ENCODE assay signal across 15 mouse cellular contexts in the genomic region with DNA sequence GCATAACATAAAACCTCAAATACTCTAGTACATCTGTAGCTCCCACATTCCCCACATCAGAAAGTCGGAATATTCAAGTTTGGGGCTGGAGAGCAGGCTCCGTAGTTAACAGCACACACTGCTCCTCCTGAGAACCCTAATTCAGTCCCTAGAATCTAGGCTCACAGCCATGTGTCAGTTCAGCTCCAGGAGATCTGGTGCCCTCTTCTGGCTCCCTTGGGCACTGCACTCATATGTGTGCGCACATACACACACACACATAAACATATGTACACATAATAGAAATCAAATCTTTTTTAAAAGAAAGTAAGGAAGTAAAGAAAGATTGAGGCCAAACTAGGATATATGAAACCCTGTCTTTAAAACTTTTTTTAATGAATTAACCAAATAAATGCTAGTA. TPM values are rescaled to one million over a fixed set of nuclear protein-coding genes. Genes with fewer than 3 reads are reported as not detected.
A peak's percentile ranks its signal among the peaks of the same experiment; 100 is the strongest.
DNase-seq lines count a peak whose midpoint lies in the region; ATAC-seq and TF ChIP-seq lines count a peak whose summit lies in the region.
"Had no signal": no experiment of that assay in that cellular context is flagged by ENCODE, and none has a peak within 500 bp of the region (broad histone marks: within the 10 kb centered on the region; RNA-seq: fewer than 3 reads in every experiment).

No protein-coding gene starts in this region.

- H3K4me3 ChIP-seq in kidney, postnatal 0 days (replicated peaks; ENCODE audit: low read depth, low read length) = no peak overlapping the region
- H3K4me3 ChIP-seq in testis, adult 2 months (ENCODE audit: control insufficient read depth, low read depth, low read length) = no peak overlapping the region
- no peak overlapping the region for H3K4me3 ChIP-seq in small intestine, adult 2 months (ENCODE audit: low read depth, low read length)
- H3K4me3 ChIP-seq in cerebellum, adult 2 months (replicated peaks; ENCODE audit: insufficient read depth, low read depth, low read length) = no peak overlapping the region
- H3K4me3 ChIP-seq: embryonic facial prominence, embryonic 13.5 days; forebrain, embryonic 15.5 days had no signal

- H3K4me2 ChIP-seq in kidney, postnatal 0 days (ENCODE audit: low read length) = no peak overlapping the region
- H3K4me2 ChIP-seq: embryonic facial prominence, embryonic 13.5 days; forebrain, embryonic 15.5 days had no signal

- POLR2A ChIA-PET in Patski (lab: Charles Lee) = interaction anchor here (0.9 to 1.1 kb wide), 2 partner anchors 110 to 121 kb away, joined by 3 read pairs; a partner anchor contains a TSS

- ATAC-seq in kidney, postnatal 0 days (replicated peaks; ENCODE audit: low FRiP score, low read depth) = no peak
- ATAC-seq in Patski = no peak
- ATAC-seq: forebrain, embryonic 15.5 days; hindbrain, embryonic 16.5 days had no signal

- CTCF ChIA-PET in Patski (lab: Charles Lee) = interaction anchor here (1.0 to 7.1 kb wide), 8 partner anchors 14 to 142 kb away, joined by 3 to 55 read pairs (median 4); no protein-coding TSS in a partner anchor

- no peak for DNase-seq in kidney, postnatal 0 days (ENCODE audit: low spot score)
- DNase-seq in kidney, adult 18-20 months = no peak
- no peak for DNase-seq in testis, postnatal 14 days (ENCODE audit: low spot score)
- DNase-seq in Patski (ENCODE audit: low read depth, low spot score) = no peak
- DNase-seq in spleen, postnatal 4 days (ENCODE audit: low spot score in 2 of 2) = no peak
- DNase-seq in cerebellum, adult 2 months = no peak
- DNase-seq: adrenal gland, adult 8-10 months; gastrocnemius, postnatal 36 days; kidney, postnatal 25 days; layer of hippocampus, postnatal 36 days had no signal

- no peaks in the 10 kb centered on the region for H3K4me1 ChIP-seq in kidney, postnatal 0 days (replicated peaks; ENCODE audit: insufficient read depth, low read length)
- peaks cover 3% of the 10 kb centered on the region; the same call in 1 of the 2 replicates for H3K4me1 ChIP-seq in testis, adult 2 months (ENCODE audit: control insufficient read depth, insufficient read depth, low read length)
- no peaks in the 10 kb centered on the region for H3K4me1 ChIP-seq in small intestine, adult 2 months (ENCODE audit: control insufficient read depth, insufficient read depth, insufficient read length, low read length)
- peaks cover 10% of the 10 kb centered on the region; the same call in 1 of the 2 replicates for H3K4me1 ChIP-seq in cerebellum, adult 2 months (ENCODE audit: control insufficient read depth, insufficient read depth, low read length)
- H3K4me1 ChIP-seq: forebrain, embryonic 15.5 days had no signal

- TF ChIP-seq POLR2A in testis, adult 2 months (IDR thresholded peaks at IDR 0.05; ENCODE audit: control insufficient read depth, low read depth, low read length) = no peak
- no peak for TF ChIP-seq POLR2A in small intestine, adult 2 months (IDR thresholded peaks at IDR 0.05; ENCODE audit: low read depth, low read length)
- TF ChIP-seq POLR2A in cerebellum, adult 2 months (IDR thresholded peaks at IDR 0.05; ENCODE audit: borderline replicate concordance, insufficient read depth, low read length) = no peak

- 98% methylated on average over 3 of the region's 3 CpGs for WGBS in kidney, postnatal 0 days
- 98% methylated on average over 3 of the region's 3 CpGs for WGBS in small intestine, adult 2 months
- WGBS in cerebellum, adult 2 months = 100% methylated on average over 3 of the region's 3 CpGs

- no peaks in the 10 kb centered on the region for H3K9me3 ChIP-seq in kidney, postnatal 0 days (replicated peaks; ENCODE audit: low read length)
- H3K9me3 ChIP-seq: embryonic facial prominence, embryonic 13.5 days; forebrain, embryonic 15.5 days had no signal

- no peaks in the 10 kb centered on the region for H3K27me3 ChIP-seq in kidney, postnatal 0 days (ENCODE audit: insufficient read depth, low read length)
- H3K27me3 ChIP-seq in testis, adult 2 months (ENCODE audit: control insufficient read depth, insufficient read depth, low read length) = no peaks in the 10 kb centered on the region
- H3K27me3 ChIP-seq in Patski = no peaks in the 10 kb centered on the region
- 0 out of 2 replicates have a peak, but pooled peaks cover 3% of the 10 kb centered on the region for H3K27me3 ChIP-seq in small intestine, adult 2 months (ENCODE audit: control insufficient read depth, insufficient read depth, low read length)
- H3K27me3 ChIP-seq in cerebellum, adult 2 months (ENCODE audit: control insufficient read depth, insufficient read depth, low read length) = no peaks in the 10 kb centered on the region
- H3K27me3 ChIP-seq: embryonic facial prominence, embryonic 13.5 days; forebrain, embryonic 15.5 days had no signal

- H3K9ac ChIP-seq in kidney, postnatal 0 days (ENCODE audit: low read depth, low read length) = no peak overlapping the region
- H3K9ac ChIP-seq: embryonic facial prominence, embryonic 13.5 days; forebrain, embryonic 15.5 days had no signal

- H3K27ac ChIP-seq in kidney, postnatal 0 days = no peak overlapping the region
- H3K27ac ChIP-seq in testis, adult 2 months (ENCODE audit: control insufficient read depth, insufficient read depth, low read depth, low read length) = no peak overlapping the region
- H3K27ac ChIP-seq in small intestine, adult 2 months (ENCODE audit: insufficient read depth, low read depth, low read length) = no peak overlapping the region
- no peak overlapping the region for H3K27ac ChIP-seq in cerebellum, adult 2 months (ENCODE audit: insufficient read depth, low read length)
- H3K27ac ChIP-seq: embryonic facial prominence, embryonic 13.5 days; forebrain, embryonic 15.5 days had no signal

- no peaks in the 10 kb centered on the region for H3K36me3 ChIP-seq in kidney, postnatal 0 days (ENCODE audit: insufficient read depth, low read length)
- H3K36me3 ChIP-seq in testis, adult 2 months (ENCODE audit: control insufficient read depth, insufficient read depth, low read length) = no peaks in the 10 kb centered on the region
- H3K36me3 ChIP-seq in small intestine, adult 2 months (ENCODE audit: control insufficient read depth, insufficient read depth, low read length) = no peaks in the 10 kb centered on the region
- H3K36me3 ChIP-seq: embryonic facial prominence, embryonic 13.5 days; forebrain, embryonic 15.5 days had no signal

- peak; percentile 54 for TF ChIP-seq CTCF in kidney, postnatal 0 days (IDR thresholded peaks at IDR 0.05; ENCODE audit: low read depth)
- peak; percentile 68; the same call in 1 of the 2 replicates for TF ChIP-seq CTCF in testis, adult 2 months (IDR thresholded peaks at IDR 0.05; ENCODE audit: control insufficient read depth, insufficient read depth, insufficient replicate concordance, low read depth, low read length)
- TF ChIP-seq CTCF in Patski (IDR thresholded peaks at IDR 0.05) = peak; percentile 60
- TF ChIP-seq CTCF in small intestine, adult 2 months (IDR thresholded peaks at IDR 0.05; ENCODE audit: extremely low read depth, insufficient read length, insufficient replicate concordance, low read depth, low read length) = peak; percentile 36; the same call in 1 of the 2 replicates
- no peak for TF ChIP-seq CTCF in cerebellum, adult 2 months (IDR thresholded peaks at IDR 0.05; ENCODE audit: borderline replicate concordance, insufficient read depth, low read depth, low read length)

- in situ Hi-C loops in Patski (cut with MboI; ENCODE audit: low pct_unique_long_range_greater_than_20kb) = no loop called here

RNA-seq across cellular contexts. Expression of a gene that starts 19.1 kb away (rescaled TPM):
- 20.5 and 22.6 TPM in 2 replicates for polyA plus RNA-seq in kidney, postnatal 0 days (2015; fragmentation: Nextera tagmentation; extraction: Ambion mirVana)
- 10.3 TPM in 2 replicates for polyA plus RNA-seq in testis, adult 2 months (2012; rRNA removed)
- polyA plus RNA-seq in Patski (2021) = 14.5 TPM
- polyA plus RNA-seq in small intestine, adult 2 months (2012; rRNA removed) = 3.6 and 6.3 TPM in 2 replicates
- polyA plus RNA-seq in cerebellum, adult 2 months (2012; rRNA removed) = 10.2 and 10.4 TPM in 2 replicates

RNA-seq across cellular contexts. Expression of a gene that starts 58.3 kb away (rescaled TPM):
- polyA plus RNA-seq in kidney, postnatal 0 days (2015; fragmentation: Nextera tagmentation; extraction: Ambion mirVana) = 62.4 and 68.5 TPM in 2 replicates
- 39.4 and 46.8 TPM in 2 replicates for polyA plus RNA-seq in testis, adult 2 months (2012; rRNA removed)
- 101 TPM for polyA plus RNA-seq in Patski (2021)
- polyA plus RNA-seq in small intestine, adult 2 months (2012; rRNA removed) = 43.9 and 118 TPM in 2 replicates
- polyA plus RNA-seq in cerebellum, adult 2 months (2012; rRNA removed) = 96.2 and 101 TPM in 2 replicates
